Comparison of ENCODE assay signal across 14 mouse cellular contexts in genomic region chr5:139317751-139318504, GRCm38 (mm10). TPM values are rescaled to one million over a fixed set of nuclear protein-coding genes. Genes with fewer than 3 reads are reported as not detected.
DNase-seq lines count a peak whose midpoint lies in the region; ATAC-seq and TF ChIP-seq lines count a peak whose summit lies in the region.
"Had no signal": no experiment of that assay in that cellular context is flagged by ENCODE, and none has a peak within 500 bp of the region (broad histone marks: within the 10 kb centered on the region; RNA-seq: fewer than 3 reads in every experiment).

No protein-coding gene starts in this region.

- H3K4me1 ChIP-seq in heart, embryonic 14.5 days (ENCODE audit: control insufficient read depth in 2 of 2, insufficient read depth in 2 of 2, low read length in 2 of 2), result no peaks in the 10 kb centered on the region
- no peaks in the 10 kb centered on the region; the same call in 1 of the 2 replicates for H3K4me1 ChIP-seq in heart, adult 2 months (ENCODE audit: control insufficient read depth, insufficient read depth, low read length)
- peaks cover 3% of the 10 kb centered on the region for H3K4me1 ChIP-seq in ES-Bruce4 (ENCODE audit: control insufficient read depth, insufficient read depth, low read length)
- H3K4me1 ChIP-seq in intestine, embryonic 15.5 days (replicated peaks), result peaks cover 19% of the 10 kb centered on the region; the same call in 1 of the 2 replicates
- peaks cover 24% of the 10 kb centered on the region for H3K4me1 ChIP-seq in liver, embryonic 13.5 days (replicated peaks)
- H3K4me1 ChIP-seq in forebrain, embryonic 15.5 days, result no peaks in the 10 kb centered on the region
- H3K4me1 ChIP-seq: limb, embryonic 13.5 days had no signal

- 0 out of 2 replicates have a peak overlapping the region, but pooled peaks have one; percentile 11 for H3K4me2 ChIP-seq in heart, embryonic 14.5 days (ENCODE audit: low read length)
- H3K4me2 ChIP-seq in intestine, embryonic 15.5 days (replicated peaks), result peak overlapping the region; percentile 19; the same call in 1 of the 2 replicates
- no peak overlapping the region for H3K4me2 ChIP-seq in liver, embryonic 13.5 days
- H3K4me2 ChIP-seq in forebrain, embryonic 15.5 days (replicated peaks), result no peak overlapping the region
- H3K4me2 ChIP-seq: hindbrain, embryonic 13.5 days; limb, embryonic 13.5 days had no signal

- no peak for DNase-seq in heart, adult 2 months
- DNase-seq in liver, embryonic 13.5 days, result no peak
- DNase-seq: cerebellum, adult 11 months; gastrocnemius, postnatal 10 days; thymus, postnatal 36 days had no signal

- no peaks in the 10 kb centered on the region for H3K9me3 ChIP-seq in heart, embryonic 14.5 days (ENCODE audit: control insufficient read depth, low read length)
- no peaks in the 10 kb centered on the region for H3K9me3 ChIP-seq in ES-Bruce4 (replicated peaks; ENCODE audit: control insufficient read depth, insufficient read depth, low read length, poor library complexity, severe bottlenecking)
- no peaks in the 10 kb centered on the region for H3K9me3 ChIP-seq in intestine, embryonic 15.5 days
- H3K9me3 ChIP-seq in liver, embryonic 13.5 days (replicated peaks), result no peaks in the 10 kb centered on the region
- no peaks in the 10 kb centered on the region for H3K9me3 ChIP-seq in forebrain, embryonic 15.5 days
- H3K9me3 ChIP-seq: hindbrain, embryonic 13.5 days; limb, embryonic 13.5 days had no signal

- H3K79me2 ChIP-seq in heart, adult 2 months (replicated peaks; ENCODE audit: control insufficient read depth, insufficient read depth, low read length), result no peaks in the 10 kb centered on the region

- TF ChIP-seq CTCF in heart, adult 2 months (IDR thresholded peaks at IDR 0.05), result no peak
- TF ChIP-seq CTCF in ES-Bruce4 (IDR thresholded peaks at IDR 0.05; ENCODE audit: low read depth, low read length), result no peak

- peaks cover 3% of the 10 kb centered on the region; the same call in 1 of the 2 replicates for H3K27me3 ChIP-seq in heart, embryonic 14.5 days (ENCODE audit: control insufficient read depth, insufficient read depth, low read length)
- no peaks in the 10 kb centered on the region for H3K27me3 ChIP-seq in heart, adult 2 months (ENCODE audit: control insufficient read depth, insufficient read depth, low read length)
- H3K27me3 ChIP-seq in ES-Bruce4 (ENCODE audit: control insufficient read depth, insufficient read depth, low read length, poor library complexity, severe bottlenecking), result no peaks in the 10 kb centered on the region
- H3K27me3 ChIP-seq in intestine, embryonic 15.5 days (replicated peaks), result no peaks in the 10 kb centered on the region
- no peaks in the 10 kb centered on the region for H3K27me3 ChIP-seq in liver, embryonic 13.5 days
- H3K27me3 ChIP-seq in forebrain, embryonic 15.5 days, result peaks cover 5% of the 10 kb centered on the region; the same call in 1 of the 2 replicates

- TF ChIP-seq EP300 in heart, adult 2 months (IDR thresholded peaks at IDR 0.05; ENCODE audit: insufficient read depth, low read depth, low read length), result no peak
- no peak for TF ChIP-seq EP300 in ES-Bruce4 (IDR thresholded peaks at IDR 0.05; ENCODE audit: insufficient read depth, low read depth, low read length)

- WGBS in heart, embryonic 14.5 days, result 60% methylated on average over 21 of the region's 21 CpGs
- 71% methylated on average over 21 of the region's 21 CpGs for WGBS in heart, adult 2 months
- WGBS in intestine, embryonic 15.5 days, result 65% methylated on average over 21 of the region's 21 CpGs
- WGBS in liver, embryonic 13.5 days (ENCODE audit: insufficient replicate concordance), result 76% methylated on average over 21 of the region's 21 CpGs
- WGBS in forebrain, embryonic 15.5 days, result 68% methylated on average over 21 of the region's 21 CpGs

- H3K4me3 ChIP-seq in heart, embryonic 14.5 days (ENCODE audit: control insufficient read depth in 1 of 2, insufficient read depth in 1 of 2, low read depth in 1 of 2, low read length in 2 of 2), result no peak overlapping the region
- no peak overlapping the region for H3K4me3 ChIP-seq in heart, adult 2 months
- H3K4me3 ChIP-seq in ES-Bruce4 (ENCODE audit: low read depth, low read length), result peak overlapping the region; percentile 10; the same call in 1 of the 2 replicates
- no peak overlapping the region for H3K4me3 ChIP-seq in intestine, embryonic 15.5 days (replicated peaks)
- H3K4me3 ChIP-seq in liver, embryonic 13.5 days (replicated peaks), result no peak overlapping the region
- no peak overlapping the region for H3K4me3 ChIP-seq in forebrain, embryonic 15.5 days
- H3K4me3 ChIP-seq: hindbrain, embryonic 13.5 days; limb, embryonic 13.5 days had no signal

- H3K36me3 ChIP-seq in heart, embryonic 14.5 days (ENCODE audit: control insufficient read depth, insufficient read depth, low read length), result no peaks in the 10 kb centered on the region
- no peaks in the 10 kb centered on the region for H3K36me3 ChIP-seq in heart, adult 2 months (ENCODE audit: control insufficient read depth, insufficient read depth, low read length)
- H3K36me3 ChIP-seq in ES-Bruce4 (ENCODE audit: control insufficient read depth, insufficient read depth, low read length, poor library complexity, severe bottlenecking), result no peaks in the 10 kb centered on the region
- H3K36me3 ChIP-seq in intestine, embryonic 15.5 days, result no peaks in the 10 kb centered on the region
- H3K36me3 ChIP-seq in liver, embryonic 13.5 days, result no peaks in the 10 kb centered on the region
- no peaks in the 10 kb centered on the region for H3K36me3 ChIP-seq in forebrain, embryonic 15.5 days
- H3K36me3 ChIP-seq: hindbrain, embryonic 13.5 days; limb, embryonic 13.5 days had no signal

- ATAC-seq in heart, embryonic 14.5 days (ENCODE audit: insufficient number of reproducible peaks, insufficient read depth, low FRiP score, low read depth), result no peak
- ATAC-seq in intestine, embryonic 15.5 days, result peak; percentile 27
- peak; percentile 32 for ATAC-seq in liver, embryonic 13.5 days (ENCODE audit: low read depth)
- ATAC-seq in activated CD4-positive, CD25-positive, alpha-beta regulatory T cell, adult 4 months, result no peak
- ATAC-seq in forebrain, embryonic 15.5 days (replicated peaks), result no peak
- ATAC-seq in megakaryocyte, adult 5-6 weeks (ENCODE audit: poor library complexity, severe bottlenecking), result no peak

- H3K9ac ChIP-seq in heart, embryonic 14.5 days (ENCODE audit: low read length), result no peak overlapping the region
- H3K9ac ChIP-seq in heart, adult 2 months (ENCODE audit: low read depth, low read length), result no peak overlapping the region
- H3K9ac ChIP-seq in ES-Bruce4 (ENCODE audit: low read depth, poor library complexity, severe bottlenecking), result peak overlapping the region; percentile 14
- H3K9ac ChIP-seq in intestine, embryonic 15.5 days, result no peak overlapping the region
- H3K9ac ChIP-seq in liver, embryonic 13.5 days, result no peak overlapping the region
- no peak overlapping the region for H3K9ac ChIP-seq in forebrain, embryonic 15.5 days (replicated peaks)
- H3K9ac ChIP-seq: hindbrain, embryonic 13.5 days; limb, embryonic 13.5 days had no signal

- no peak overlapping the region for H3K27ac ChIP-seq in heart, embryonic 14.5 days (replicated peaks in 1 of 2; ENCODE audit: control insufficient read depth in 1 of 2, insufficient read depth in 1 of 2, low read depth in 2 of 2, low read length in 2 of 2)
- no peak overlapping the region for H3K27ac ChIP-seq in heart, adult 2 months
- peak overlapping the region; percentile 29; the same call in 1 of the 2 replicates for H3K27ac ChIP-seq in ES-Bruce4 (ENCODE audit: insufficient read depth, low read length)
- peak overlapping the region; percentile 83 for H3K27ac ChIP-seq in intestine, embryonic 15.5 days
- peak overlapping the region; percentile 58 for H3K27ac ChIP-seq in liver, embryonic 13.5 days
- H3K27ac ChIP-seq in forebrain, embryonic 15.5 days (replicated peaks), result no peak overlapping the region
- H3K27ac ChIP-seq: hindbrain, embryonic 13.5 days; limb, embryonic 13.5 days had no signal

- TF ChIP-seq POLR2A in heart, adult 2 months (IDR thresholded peaks at IDR 0.05; ENCODE audit: insufficient read depth, low read depth, low read length), result no peak
- TF ChIP-seq POLR2A in ES-Bruce4 (IDR thresholded peaks at IDR 0.05; ENCODE audit: insufficient read depth, low read length), result no peak

- intact Hi-C loops in heart, adult 2 months (cut with DNase I), result no loop called here

RNA-seq across cellular contexts. Expression of gene Adap1, which starts 7.5 kb away (rescaled TPM):
- 1.8 and 2.3 TPM in 2 replicates for polyA plus RNA-seq in heart, embryonic 14.5 days (2014; fragmentation: Nextera tagmentation; extraction: Ambion mirVana)
- total RNA-seq in heart, adult 2 months (2021), result 1 to 10 TPM; 1.5 to 1.7 TPM
- polyA plus RNA-seq in heart, adult 2 months (2012; rRNA removed), result 2.7 and 2.8 TPM in 2 replicates
- 16.5 and 17.0 TPM in 2 replicates for polyA plus RNA-seq in ES-Bruce4 (2011; ENCODE audit: insufficient read depth, insufficient read length, low read depth, missing spikeins)
- 20.1 and 20.5 TPM in 2 replicates for polyA plus RNA-seq in intestine, embryonic 15.5 days (2015; fragmentation: Nextera tagmentation; extraction: Ambion mirVana)
- 2.6 and 3.3 TPM in 2 replicates for polyA plus RNA-seq in liver, embryonic 13.5 days (2015; fragmentation: Nextera tagmentation; extraction: Ambion mirVana)
- polyA plus RNA-seq in activated CD4-positive, CD25-positive, alpha-beta regulatory T cell, adult 4 months (2017; shearing (Covaris generic)), result 1 to 10 TPM; 3.5 to 5.7 TPM
- 37.0 and 38.7 TPM in 2 replicates for polyA plus RNA-seq in forebrain, embryonic 15.5 days (2015; fragmentation: Nextera tagmentation; extraction: Ambion mirVana)
- total RNA-seq in megakaryocyte, adult 5-6 weeks (2015), result 42.5 and 43.9 TPM in 2 replicates
- total RNA-seq in megakaryocyte, adult 5-6 weeks (2017), result 56.9 and 61.1 TPM in 2 replicates

RNA-seq across cellular contexts. Expression of gene Cox19, which starts 33.3 kb away (rescaled TPM):
- 89.4 and 91.8 TPM in 2 replicates for polyA plus RNA-seq in heart, embryonic 14.5 days (2014; fragmentation: Nextera tagmentation; extraction: Ambion mirVana)
- 10 to 100 TPM; 82.8 to 94.8 TPM for total RNA-seq in heart, adult 2 months (2021)
- 110 and 112 TPM in 2 replicates for polyA plus RNA-seq in heart, adult 2 months (2012; rRNA removed)
- polyA plus RNA-seq in ES-Bruce4 (2011; ENCODE audit: insufficient read depth, insufficient read length, low read depth, missing spikeins), result 19.9 and 26.1 TPM in 2 replicates
- 162 and 168 TPM in 2 replicates for polyA plus RNA-seq in intestine, embryonic 15.5 days (2015; fragmentation: Nextera tagmentation; extraction: Ambion mirVana)
- 68.5 and 72.3 TPM in 2 replicates for polyA plus RNA-seq in liver, embryonic 13.5 days (2015; fragmentation: Nextera tagmentation; extraction: Ambion mirVana)
- polyA plus RNA-seq in activated CD4-positive, CD25-positive, alpha-beta regulatory T cell, adult 4 months (2017; shearing (Covaris generic)), result 10 to 100 TPM; 62.8 to 67.6 TPM
- polyA plus RNA-seq in forebrain, embryonic 15.5 days (2015; fragmentation: Nextera tagmentation; extraction: Ambion mirVana), result 104 and 113 TPM in 2 replicates
- 35.6 and 42.6 TPM in 2 replicates for total RNA-seq in megakaryocyte, adult 5-6 weeks (2015)
- 20.0 and 24.6 TPM in 2 replicates for total RNA-seq in megakaryocyte, adult 5-6 weeks (2017)

RNA-seq across cellular contexts. Expression of gene Cyp2w1, which starts 34.5 kb away (rescaled TPM):
- not detected in 2 replicates for polyA plus RNA-seq in heart, embryonic 14.5 days (2014; fragmentation: Nextera tagmentation; extraction: Ambion mirVana)
- not detected for total RNA-seq in heart, adult 2 months (2021)
- polyA plus RNA-seq in heart, adult 2 months (2012; rRNA removed), result not detected in 2 replicates
- not detected in 2 replicates for polyA plus RNA-seq in ES-Bruce4 (2011; ENCODE audit: insufficient read depth, insufficient read length, low read depth, missing spikeins)
- polyA plus RNA-seq in intestine, embryonic 15.5 days (2015; fragmentation: Nextera tagmentation; extraction: Ambion mirVana), result 23.5 and 25.8 TPM in 2 replicates
- not detected in 2 replicates for polyA plus RNA-seq in liver, embryonic 13.5 days (2015; fragmentation: Nextera tagmentation; extraction: Ambion mirVana)
- not detected for polyA plus RNA-seq in activated CD4-positive, CD25-positive, alpha-beta regulatory T cell, adult 4 months (2017; shearing (Covaris generic))
- not detected in 2 replicates for polyA plus RNA-seq in forebrain, embryonic 15.5 days (2015; fragmentation: Nextera tagmentation; extraction: Ambion mirVana)
- total RNA-seq in megakaryocyte, adult 5-6 weeks (2015), result not detected in 2 replicates
- not detected in 2 replicates for total RNA-seq in megakaryocyte, adult 5-6 weeks (2017)
- total RNA-seq: gastrocnemius, postnatal 10 days; neutrophil, adult 5-6 weeks had no signal
- polyA plus RNA-seq: hindbrain, embryonic 13.5 days had no signal

RNA-seq across cellular contexts. Expression of gene Gpr146, which starts 59.6 kb away (rescaled TPM):
- 9.3 and 9.5 TPM in 2 replicates for polyA plus RNA-seq in heart, embryonic 14.5 days (2014; fragmentation: Nextera tagmentation; extraction: Ambion mirVana)
- total RNA-seq in heart, adult 2 months (2021), result 10 to 100 TPM; 42.9 to 56.6 TPM
- polyA plus RNA-seq in heart, adult 2 months (2012; rRNA removed), result 62.4 and 77.0 TPM in 2 replicates
- 0.82 and 0.91 TPM in 2 replicates for polyA plus RNA-seq in ES-Bruce4 (2011; ENCODE audit: insufficient read depth, insufficient read length, low read depth, missing spikeins)
- 2.2 and 2.7 TPM in 2 replicates for polyA plus RNA-seq in intestine, embryonic 15.5 days (2015; fragmentation: Nextera tagmentation; extraction: Ambion mirVana)
- 18.8 and 20.2 TPM in 2 replicates for polyA plus RNA-seq in liver, embryonic 13.5 days (2015; fragmentation: Nextera tagmentation; extraction: Ambion mirVana)
- 1 to 10 TPM; 8.1 to 8.8 TPM for polyA plus RNA-seq in activated CD4-positive, CD25-positive, alpha-beta regulatory T cell, adult 4 months (2017; shearing (Covaris generic))
- 1.3 and 1.5 TPM in 2 replicates for polyA plus RNA-seq in forebrain, embryonic 15.5 days (2015; fragmentation: Nextera tagmentation; extraction: Ambion mirVana)
- total RNA-seq in megakaryocyte, adult 5-6 weeks (2015), result 9.8 and 13.1 TPM in 2 replicates
- total RNA-seq in megakaryocyte, adult 5-6 weeks (2017), result 9.6 and 14.8 TPM in 2 replicates

Comparison
In these comparisons a context has a peak if more than half of its experiments do, and no peak if none do; other contexts are left out.
1. ATAC-seq: peak in intestine, embryonic 15.5 days (single experiment) and liver, embryonic 13.5 days (single experiment); none in heart, embryonic 14.5 days (single experiment), activated CD4-positive, CD25-positive, alpha-beta regulatory T cell, adult 4 months (single experiment), forebrain, embryonic 15.5 days (single experiment) and megakaryocyte, adult 5-6 weeks (single experiment).
2. H3K27ac ChIP-seq: peak in ES-Bruce4 (single experiment), intestine, embryonic 15.5 days (single experiment) and liver, embryonic 13.5 days (single experiment); none in heart, embryonic 14.5 days (0 of 2), heart, adult 2 months (single experiment) and forebrain, embryonic 15.5 days (single experiment).
3. H3K4me2 ChIP-seq: peak in heart, embryonic 14.5 days (single experiment) and intestine, embryonic 15.5 days (single experiment); none in liver, embryonic 13.5 days (single experiment) and forebrain, embryonic 15.5 days (single experiment).
4. RNA of gene Cyp2w1, which starts 34.5 kb away (polyA plus RNA-seq): 23.5 to 25.8 TPM in intestine, embryonic 15.5 days; not detected in heart, embryonic 14.5 days, not detected in heart, adult 2 months, not detected in ES-Bruce4, not detected in liver, embryonic 13.5 days, not detected in activated CD4-positive, CD25-positive, alpha-beta regulatory T cell, adult 4 months and not detected in forebrain, embryonic 15.5 days; every median in the first group is over 10 times any median in the second.